Mouse (Mus musculus) large intestine, adult 2 months (tissue): ENCODE measurements around the gene Igfbp7. TPM values are rescaled to one million over a fixed set of nuclear protein-coding genes. Genes with fewer than 3 reads are reported as not detected.

Experiments
- DNase-seq: peaks from one replicate; pipeline ENCODE4 v3.0.0-alpha.2; 2012; ENCODE audit warnings: low read depth, low spot score
- WGBS: fragments of 180-500 bp; shearing (Covaris S2); methylation state at CpG from one replicate; pipeline ENCODE4 v1.1.7; 2018; 5-methylcytosine and 5-hydroxymethylcytosine counted together
- polyA plus RNA-seq: library from polyadenylated mRNA; depleted of rRNA; stranded (reverse); fragments of >200 nt; gene quantifications from 2 replicates; pipeline ENCODE4 v1.2.3, GENCODE M21; 2012

Gene Igfbp7
- polyA plus RNA-seq, 1 experiment = 254 TPM

- 33% methylated on average over 5 of the region's 5 CpGs for WGBS
- DNase-seq = no peak
These were observed 1.4 kb downstream of the Igfbp7 start for GRCm38 (mm10) chr5:77406371-77406871.

GRCm38 (mm10) chr5:77405455-77406057 is 2.3 kb downstream of the Igfbp7 start:
- 54% methylated on average over 5 of the region's 5 CpGs for WGBS
- no peak for DNase-seq

GRCm38 (mm10) chr5:77404941-77405340 is 2.9 kb downstream of the Igfbp7 start:
- no peak for DNase-seq
- 55% methylated on average over 10 of the region's 10 CpGs for WGBS

- 62% methylated on average over 5 of the region's 5 CpGs for WGBS
- DNase-seq = no peak
These were observed 4.9 kb downstream of the Igfbp7 start for GRCm38 (mm10) chr5:77402901-77403300.

- DNase-seq = no peak
- 44% methylated on average over 5 of the region's 5 CpGs for WGBS
These were observed 5.7 kb downstream of the Igfbp7 start for GRCm38 (mm10) chr5:77402137-77402536.

GRCm38 (mm10) chr5:77400823-77401222 is 7.0 kb downstream of the Igfbp7 start:
- 55% methylated on average over 6 of the region's 6 CpGs for WGBS
- no peak for DNase-seq

GRCm38 (mm10) chr5:77400151-77400550 is 7.7 kb downstream of the Igfbp7 start:
- WGBS = 66% methylated on average over 7 of the region's 7 CpGs
- DNase-seq = no peak

- 71% methylated on average over 4 of the region's 4 CpGs for WGBS
- DNase-seq = no peak
These were observed 8.8 kb downstream of the Igfbp7 start for GRCm38 (mm10) chr5:77399076-77399475.

- no peak for DNase-seq
- WGBS = 51% methylated on average over 14 of the region's 14 CpGs
These were observed 9.4 kb downstream of the Igfbp7 start for GRCm38 (mm10) chr5:77398285-77399057.

GRCm38 (mm10) chr5:77393990-77394618 is 13.7 kb downstream of the Igfbp7 start:
- whole genome bisulfite sequencing = 66% methylated on average over 9 of the region's 9 CpGs
- no peak for DNase-seq

- no peak for DNase-seq
- 77% methylated on average over 10 of the region's 10 CpGs for WGBS
These were observed 14.7 kb downstream of the Igfbp7 start for GRCm38 (mm10) chr5:77393094-77393619.

- no peak for DNase-seq
- WGBS = 77% methylated on average over 2 of the region's 2 CpGs
These were observed 17.6 kb downstream of the Igfbp7 start for GRCm38 (mm10) chr5:77390272-77390671.

- WGBS = 80% methylated on average over 6 of the region's 6 CpGs
- no peak for DNase-seq
These were observed 19.5 kb downstream of the Igfbp7 start for GRCm38 (mm10) chr5:77388359-77388758.

GRCm38 (mm10) chr5:77387414-77387704 is 20.5 kb downstream of the Igfbp7 start:
- 72% methylated on average over 8 of the region's 8 CpGs for WGBS
- no peak for DNase-seq

- 48% methylated on average over 10 of the region's 10 CpGs for WGBS
These were observed 21.0 kb downstream of the Igfbp7 start for GRCm38 (mm10) chr5:77386596-77387413.

GRCm38 (mm10) chr5:77385900-77386595 is 21.8 kb downstream of the Igfbp7 start:
- 59% methylated on average over 6 of the region's 6 CpGs for WGBS

More at GRCm38 (mm10) chr5:77386596-77387413, 21.0 kb downstream of the Igfbp7 start:
- DNase-seq = no peak

GRCm38 (mm10) chr5:77385221-77385620 is 22.6 kb downstream of the Igfbp7 start:
- no peak for DNase-seq
- 24% methylated on average over 5 of the region's 5 CpGs for whole genome bisulfite sequencing

More at GRCm38 (mm10) chr5:77385900-77386595, 21.8 kb downstream of the Igfbp7 start:
- DNase-seq = no peak

GRCm38 (mm10) chr5:77384724-77385123 is 23.1 kb downstream of the Igfbp7 start:
- 29% methylated on average over 9 of the region's 9 CpGs for WGBS
- no peak for DNase-seq
